8 mouse cellular contexts compared by ENCODE assay signal in genomic region chr9:51101756-51102425, GRCm38 (mm10). TPM values are rescaled to one million over a fixed set of nuclear protein-coding genes. Genes with fewer than 3 reads are reported as not detected.
A peak's percentile ranks its signal among the peaks of the same experiment; 100 is the strongest.
DNase-seq lines count a peak whose midpoint lies in the region; ATAC-seq and TF ChIP-seq lines count a peak whose summit lies in the region.

Gene 4833427G06Rik (minus strand): TSS chr9:51102078.

- DNase-seq in ES-E14 (ENCODE audit: low read depth, low spot score) = peak; percentile 60
- DNase-seq in adrenal gland, postnatal 36 days = peak; percentile 83 to 85
- DNase-seq in heart, postnatal 4 days = peak; percentile 57
- DNase-seq in layer of hippocampus, adult 2 months (ENCODE audit: low spot score in 2 of 2) = no peak
- peak; percentile 59 for DNase-seq in lung, postnatal 10 days
- DNase-seq in retina, postnatal 7 days (ENCODE audit: low read depth, low spot score) = peak; percentile 20

- H3K4me1 ChIP-seq in ES-E14 (ENCODE audit: control insufficient read depth in 2 of 2, insufficient read depth in 2 of 2, low read length in 2 of 2, poor library complexity in 1 of 2) = peaks cover 0 to 8% of the 10 kb centered on the region in 2 experiments; a peak in 2 of 4 replicates
- H3K4me1 ChIP-seq in embryonic fibroblast, embryonic 13.5 days (ENCODE audit: control insufficient read depth, insufficient read depth, low read length) = peaks cover 5% of the 10 kb centered on the region

- H3K9ac ChIP-seq in ES-E14 (ENCODE audit: insufficient read depth, low read depth, low read length, poor library complexity, severe bottlenecking) = no peak within 1 kb of the TSS

- no peak within 1 kb of the TSS; the same call in 1 of the 2 replicates for H3K27ac ChIP-seq in ES-E14 (ENCODE audit: insufficient read depth, low read depth, low read length, poor library complexity, severe bottlenecking)
- peak within 1 kb of the TSS; percentile 72 for H3K27ac ChIP-seq in embryonic fibroblast, embryonic 13.5 days (ENCODE audit: insufficient read depth, low read length)
- no peak within 1 kb of the TSS for H3K27ac ChIP-seq in layer of hippocampus, adult 2 months

- H3K9me3 ChIP-seq in ES-E14 (ENCODE audit: control insufficient read depth, insufficient read depth, low read depth, low read length) = no peaks in the 10 kb centered on the region

- TF ChIP-seq POLR2A in embryonic fibroblast, embryonic 13.5 days (IDR thresholded peaks at IDR 0.05; ENCODE audit: low read depth, low read length) = peak; percentile 45; the same call in 1 of the 2 replicates

- TF ChIP-seq CTCF in embryonic fibroblast, embryonic 13.5 days (IDR thresholded peaks at IDR 0.05; ENCODE audit: borderline replicate concordance, insufficient read depth, low read length) = no peak
- TF ChIP-seq CTCF in layer of hippocampus, adult 2 months (conservative IDR thresholded peaks at IDR 0.05) = peak; percentile 26; the same call in 1 of the 2 replicates

- in situ Hi-C loops in ES-E14 (cut with MboI; ENCODE audit: low sequenced_read_pairs in 2 of 2, unreplicated experiment in 2 of 2) = no loop called here

- H3K4me3 ChIP-seq in ES-E14 (ENCODE audit: insufficient read depth in 1 of 2, low read depth in 1 of 2, low read length in 2 of 2, poor library complexity in 1 of 2, severe bottlenecking in 1 of 2) = no peak within 1 kb of the TSS
- H3K4me3 ChIP-seq in embryonic fibroblast, embryonic 13.5 days (ENCODE audit: insufficient read depth, low read length) = peak within 1 kb of the TSS; percentile 34
- peak within 1 kb of the TSS; percentile 28 for H3K4me3 ChIP-seq in layer of hippocampus, adult 2 months

- H3K36me3 ChIP-seq in ES-E14 (ENCODE audit: control insufficient read depth, insufficient read depth, low read length, poor library complexity, severe bottlenecking) = no peaks in the 10 kb centered on the region

- no peak for ATAC-seq in activated CD4-positive, CD25-positive, alpha-beta regulatory T cell, adult 4 months

TF ChIP-seq in ES-E14, 5 proteins besides CTCF, POLR2A, EP300 and RAD21:
- no peak for TF ChIP-seq ZNF384 (IDR thresholded peaks at IDR 0.05; ENCODE audit: low read depth, low read length)
- no peak for TF ChIP-seq CHD2 (IDR thresholded peaks at IDR 0.05; ENCODE audit: low read depth, low read length)
- TF ChIP-seq MAFK (IDR thresholded peaks at IDR 0.05; ENCODE audit: insufficient read depth, low read depth, low read length) = no peak
- TF ChIP-seq HCFC1 (IDR thresholded peaks at IDR 0.05; ENCODE audit: borderline replicate concordance, insufficient read depth, low read length) = no peak
- no peak for TF ChIP-seq ZC3H11A (IDR thresholded peaks at IDR 0.05; ENCODE audit: borderline replicate concordance, low read depth, low read length)

RNA-seq across cellular contexts. Expression of gene 4833427G06Rik, which starts in this region (rescaled TPM):
- 0.22 and 0.32 TPM in 2 replicates for total RNA-seq in ES-E14 (2012; rRNA removed)
- total RNA-seq in adrenal gland, postnatal 36 days (2021) = under 1 TPM in 1 of 2 experiments, not detected in 1; 0.49 TPM
- 4.3 and 5.8 TPM in 2 replicates for polyA plus RNA-seq in embryonic fibroblast, embryonic 13.5 days (2011; ENCODE audit: insufficient read length, low read depth, missing spikeins)
- total RNA-seq in heart, postnatal 4 days (2021) = not detected
- not detected for total RNA-seq in layer of hippocampus, adult 2 months (2021)
- not detected for polyA plus RNA-seq in activated CD4-positive, CD25-positive, alpha-beta regulatory T cell, adult 4 months (2017; shearing (Covaris generic))

Comparison
In these comparisons a context has a peak if more than half of its experiments do, and no peak if none do; other contexts are left out.
1. Peak in DNase-seq in ES-E14; RNA of the gene not detected or under 1 TPM.
2. Peak in DNase-seq in adrenal gland, postnatal 36 days; RNA of the gene not detected or under 1 TPM.
3. Peak in DNase-seq in heart, postnatal 4 days; RNA of the gene not detected or under 1 TPM.
4. DNase-seq: peak in lung, postnatal 10 days (single experiment) and retina, postnatal 7 days (single experiment); none in layer of hippocampus, adult 2 months (0 of 2).
5. H3K4me3 ChIP-seq: peak in embryonic fibroblast, embryonic 13.5 days (single experiment) and layer of hippocampus, adult 2 months (single experiment); none in ES-E14 (0 of 2).